Mouse (Mus musculus) ES-Bruce4 (cell line): ENCODE results near the gene Katnal1. TPM values are rescaled to one million over a fixed set of nuclear protein-coding genes. Genes with fewer than 3 reads are reported as not detected.

Experiments
- H3K27ac ChIP-seq: 2 replicates; pipeline ENCODE4 v1.5.1; 2012; ENCODE audit warnings: low read length, inconsistent platforms; ENCODE audit not compliant: insufficient read depth
- H3K27me3 ChIP-seq: 2 replicates; pipeline ENCODE4 v1.6.1; 2012; ENCODE audit warnings: mild to moderate bottlenecking, low read length, inconsistent platforms; ENCODE audit not compliant: control insufficient read depth, poor library complexity, insufficient read depth, severe bottlenecking
- H3K36me3 ChIP-seq: 2 replicates; pipeline ENCODE4 v1.6.1; 2012; ENCODE audit warnings: inconsistent platforms, mild to moderate bottlenecking, low read length, moderate library complexity; ENCODE audit not compliant: control insufficient read depth, poor library complexity, insufficient read depth, severe bottlenecking
- H3K4me1 ChIP-seq: one replicate; pipeline ENCODE4 v1.8.1; 2011; ENCODE audit warnings: low read length; ENCODE audit not compliant: control insufficient read depth, insufficient read depth
- H3K4me3 ChIP-seq: 2 replicates; pipeline ENCODE4 v1.5.1; 2011; ENCODE audit warnings: low read depth, mild to moderate bottlenecking, low read length
- H3K9ac ChIP-seq: 2 replicates; pipeline ENCODE4 v1.6.1; 2012; ENCODE audit warnings: low read depth, mild to moderate bottlenecking, inconsistent platforms; ENCODE audit not compliant: poor library complexity, severe bottlenecking
- H3K9me3 ChIP-seq: replicated peaks from 2 replicates; pipeline ENCODE4 v1.6.1; 2012; ENCODE audit warnings: mild to moderate bottlenecking, low read length, inconsistent platforms; ENCODE audit not compliant: control insufficient read depth, poor library complexity, insufficient read depth, severe bottlenecking
- CTCF ChIP-seq: IDR thresholded peaks from one replicate; pipeline ENCODE4 v1.8.1; 2011; ENCODE audit warnings: low read depth, low read length
- EP300 ChIP-seq: IDR thresholded peaks from 2 replicates; pipeline ENCODE4 v1.6.1; 2011; ENCODE audit warnings: low read depth, low read length; ENCODE audit not compliant: insufficient read depth
- POLR2A ChIP-seq: IDR thresholded peaks from one replicate; pipeline ENCODE4 v1.8.1; 2011; ENCODE audit warnings: low read length; ENCODE audit not compliant: insufficient read depth
- polyA plus RNA-seq: library from polyadenylated mRNA; stranded (reverse); fragments of >200 nt; gene quantifications from 2 replicates; pipeline ENCODE4 v1.2.4, GENCODE M21; 2011; ENCODE audit warnings: low read depth; ENCODE audit not compliant: missing spikeins, insufficient read depth, insufficient read length

Gene Katnal1
- polyA plus RNA-seq, 1 experiment, result 10.5 TPM

GRCm38 (mm10) chr5:148822772-148823171 is 106.3 kb downstream of the Katnal1 start:
- H3K9ac ChIP-seq, result no peak overlapping the region
- H3K36me3 ChIP-seq, result no peaks in the 10 kb centered on the region
- no peak overlapping the region for H3K4me3 ChIP-seq
- no peaks in the 10 kb centered on the region for H3K4me1 ChIP-seq
- no peak for TF ChIP-seq CTCF
- no peak for TF ChIP-seq POLR2A
- no peak for TF ChIP-seq EP300
- H3K27ac ChIP-seq, result no peak overlapping the region
- H3K9me3 ChIP-seq, result no peaks in the 10 kb centered on the region
- no peaks in the 10 kb centered on the region for H3K27me3 ChIP-seq

Other genes starting within 250 kb of the Katnal1 start
- gene Gm42791, start 65.8 kb upstream of the Katnal1 start, polyA plus RNA-seq, result 1.9 and 4.8 TPM in 2 replicates